Mouse (Mus musculus) lung, embryonic 15.5 days (tissue): Measurements from ENCODE around the gene Hmga1. TPM values are rescaled to one million over a fixed set of nuclear protein-coding genes. Genes with fewer than 3 reads are reported as not detected.

Experiments
- ATAC-seq: fragments of 200-750 bp; cut with Nextera tagmentation; 2 replicates; pipeline ENCODE4 v1.8.0; 2017; ENCODE audit warnings: moderate number of reproducible peaks, borderline replicate concordance; ENCODE audit not compliant: low FRiP score, low TSS enrichment; ENCODE audit errors: extremely low read depth
- H3K27ac ChIP-seq: fragments of 300-500 bp; sonication (generic); 2 replicates; pipeline ENCODE4 v1.5.1; 2015; ENCODE audit warnings: moderate library complexity, mild to moderate bottlenecking, inconsistent platforms
- H3K27me3 ChIP-seq: fragments of 300-500 bp; sonication (generic); 2 replicates; pipeline ENCODE4 v1.6.1; 2015; ENCODE audit warnings: inconsistent platforms
- H3K36me3 ChIP-seq: fragments of 300-500 bp; sonication (generic); 2 replicates; pipeline ENCODE4 v1.6.1; 2015; ENCODE audit warnings: inconsistent platforms
- H3K4me1 ChIP-seq: fragments of 300-500 bp; sonication (generic); 2 replicates; pipeline ENCODE4 v1.6.1; 2015; ENCODE audit warnings: inconsistent platforms
- H3K4me2 ChIP-seq: fragments of 300-500 bp; sonication (generic); 2 replicates; pipeline ENCODE4 v1.6.1; 2015; ENCODE audit warnings: inconsistent platforms, mild to moderate bottlenecking, moderate library complexity
- H3K4me3 ChIP-seq: fragments of 300-500 bp; sonication (generic); 2 replicates; pipeline ENCODE4 v1.5.1; 2015; ENCODE audit warnings: mild to moderate bottlenecking, inconsistent platforms
- H3K9ac ChIP-seq: fragments of 300-500 bp; sonication (generic); 2 replicates; pipeline ENCODE4 v1.6.1; 2015; ENCODE audit warnings: inconsistent platforms
- H3K9me3 ChIP-seq: fragments of 300-500 bp; sonication (generic); 2 replicates; pipeline ENCODE4 v1.6.1; 2016; ENCODE audit warnings: inconsistent platforms
- WGBS: fragments of 180-500 bp; shearing (Covaris S2); methylation state at CpG from one replicate; pipeline ENCODE4 v1.1.7; 2015; 5-methylcytosine and 5-hydroxymethylcytosine counted together
- polyA plus RNA-seq: library from polyadenylated mRNA; unstranded; fragments of >200 nt; fragmentation: Nextera tagmentation; extraction: Ambion mirVana; gene quantifications from 2 replicates; pipeline ENCODE4 v1.2.1, GENCODE M21; 2015

Gene Hmga1
- polyA plus RNA-seq, 1 experiment from 2014 or later: 238 TPM

DNA sequence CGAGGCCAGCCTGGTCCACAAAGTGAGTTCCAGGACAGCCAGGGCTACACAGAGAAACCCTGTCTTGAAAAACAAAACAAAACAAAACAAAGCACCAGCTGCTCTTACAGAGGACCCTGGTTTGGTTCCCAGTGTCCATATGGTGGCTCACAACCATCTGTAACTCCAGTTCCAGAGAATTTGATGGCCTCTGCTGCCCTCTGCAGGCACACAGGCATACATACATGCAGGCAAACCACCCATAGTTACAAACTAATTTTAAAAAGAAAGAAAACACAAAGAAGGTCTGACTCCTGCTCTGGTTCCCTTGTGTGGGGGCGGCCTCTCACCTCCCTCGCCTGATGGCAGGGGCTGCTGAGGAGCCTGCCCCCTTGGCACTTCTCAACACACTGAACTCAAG, 22.9 kb upstream of the Hmga1 start:
- Histone ChIP-seq H3K27me3 (no peaks in the 10 kb centered on the region), H3K27ac (no peak overlapping the region), H3K4me1 (no peaks in the 10 kb centered on the region), H3K4me2 (no peak overlapping the region), H3K36me3 (no peaks in the 10 kb centered on the region), H3K9me3 (no peaks in the 10 kb centered on the region), H3K4me3 (no peak overlapping the region), H3K9ac (no peak overlapping the region)
- WGBS: 77% methylated on average over 3 of the region's 3 CpGs
- no peak for ATAC-seq

- 0 out of 2 replicates have a peak, but pooled peaks have one; percentile 69 for ATAC-seq
- Histone ChIP-seq H3K27ac (no peak overlapping the region), H3K4me3 (no peak overlapping the region), H3K36me3 (no peaks in the 10 kb centered on the region), H3K4me2 (no peak overlapping the region), H3K9ac (no peak overlapping the region), H3K9me3 (no peaks in the 10 kb centered on the region), H3K4me1 (no peaks in the 10 kb centered on the region), H3K27me3 (no peaks in the 10 kb centered on the region)
- WGBS: 3% methylated on average over 10 of the region's 10 CpGs
These were observed 21.6 kb upstream of the Hmga1 start for GRCm38 (mm10) chr17:27534718-27535117.

DNA sequence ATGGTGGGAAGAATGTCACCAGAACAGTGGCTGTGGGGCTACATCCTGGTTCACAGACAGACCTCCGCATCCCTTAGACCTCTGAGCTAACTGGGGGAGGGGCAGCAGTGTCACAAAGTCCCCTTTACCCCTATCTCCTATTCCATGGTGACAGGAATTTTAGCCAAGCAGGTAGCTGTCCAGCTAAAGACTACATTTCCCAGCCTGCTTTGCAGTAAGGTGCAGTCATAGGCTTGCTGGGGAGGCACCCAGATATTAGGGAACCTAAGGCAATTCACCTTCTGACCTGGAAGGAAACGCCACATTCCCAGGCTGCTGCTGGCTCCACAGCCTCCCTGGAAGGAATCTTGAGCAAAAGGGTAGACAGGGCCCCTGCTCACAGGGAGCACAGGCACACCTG, 15.0 kb upstream of the Hmga1 start:
- H3K9me3 ChIP-seq: no peaks in the 10 kb centered on the region
- ATAC-seq: no peak
- H3K4me1 ChIP-seq: no peaks in the 10 kb centered on the region
- no peak overlapping the region for H3K4me2 ChIP-seq
- WGBS: 59% methylated on average over 2 of the region's 2 CpGs
- no peak overlapping the region for H3K9ac ChIP-seq
- H3K36me3 ChIP-seq: no peaks in the 10 kb centered on the region
- no peaks in the 10 kb centered on the region for H3K27me3 ChIP-seq
- no peak overlapping the region for H3K27ac ChIP-seq
- no peak overlapping the region for H3K4me3 ChIP-seq

DNA sequence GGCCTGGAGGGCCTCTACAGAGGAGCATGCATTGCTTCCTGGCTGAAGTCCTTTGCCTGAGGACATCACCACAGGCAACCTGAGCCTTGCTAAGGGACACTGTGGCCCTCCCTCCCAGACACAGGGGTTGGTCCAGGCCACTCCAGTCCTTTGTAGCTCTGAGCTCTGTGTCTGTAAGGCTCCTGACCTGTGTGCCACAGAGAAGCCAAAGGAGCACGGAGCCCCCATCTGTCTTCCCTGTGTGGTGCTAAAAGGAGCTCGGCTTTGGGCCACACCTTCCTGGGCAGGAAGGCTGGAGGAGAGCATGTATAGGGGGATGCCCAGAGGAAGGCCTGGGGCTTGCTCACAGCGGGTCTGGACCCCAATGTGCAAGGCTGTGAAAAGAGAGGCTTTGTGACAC, 14.3 kb upstream of the Hmga1 start:
- ATAC-seq: no peak
- Histone ChIP-seq H3K27me3 (no peaks in the 10 kb centered on the region; the same call in 1 of the 2 replicates), H3K27ac (no peak overlapping the region), H3K4me2 (no peak overlapping the region), H3K36me3 (no peaks in the 10 kb centered on the region), H3K9ac (no peak overlapping the region), H3K4me1 (no peaks in the 10 kb centered on the region), H3K9me3 (no peaks in the 10 kb centered on the region), H3K4me3 (no peak overlapping the region)
- 64% methylated on average over 3 of the region's 3 CpGs for WGBS

DNA sequence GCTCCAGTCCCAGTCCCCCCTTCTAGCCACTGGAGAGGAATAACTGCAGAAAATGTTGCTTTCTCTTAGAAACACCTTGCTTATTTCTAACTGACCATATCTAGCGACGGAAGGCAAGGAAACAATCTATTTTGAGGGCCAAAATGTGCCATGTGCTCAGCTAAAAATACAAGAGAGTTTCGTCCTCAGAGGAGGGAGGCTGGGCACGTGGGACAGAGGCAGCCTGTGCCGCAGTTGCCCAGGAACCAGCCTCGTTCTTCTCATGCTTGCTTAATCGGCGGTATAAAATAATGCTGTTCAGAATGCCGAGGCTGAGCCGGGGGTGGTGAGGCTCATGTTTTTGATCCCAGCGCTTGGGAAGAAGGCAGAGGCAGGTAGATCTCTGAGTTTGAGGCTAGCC, 11.7 kb upstream of the Hmga1 start:
- no peak overlapping the region for H3K4me2 ChIP-seq
- no peak overlapping the region for H3K4me3 ChIP-seq
- H3K27ac ChIP-seq: no peak overlapping the region
- WGBS: 87% methylated on average over 11 of the region's 11 CpGs
- H3K4me1 ChIP-seq: peaks cover 4% of the 10 kb centered on the region; the same call in 1 of the 2 replicates
- H3K9ac ChIP-seq: no peak overlapping the region
- H3K27me3 ChIP-seq: no peaks in the 10 kb centered on the region; the same call in 1 of the 2 replicates
- H3K36me3 ChIP-seq: no peaks in the 10 kb centered on the region
- no peaks in the 10 kb centered on the region for H3K9me3 ChIP-seq
- no peak for ATAC-seq

- Histone ChIP-seq H3K9me3 (no peaks in the 10 kb centered on the region), H3K27me3 (no peaks in the 10 kb centered on the region; the same call in 1 of the 2 replicates), H3K9ac (no peak overlapping the region), H3K36me3 (no peaks in the 10 kb centered on the region), H3K4me1 (peaks cover 4% of the 10 kb centered on the region; the same call in 1 of the 2 replicates), H3K4me3 (no peak overlapping the region), H3K4me2 (no peak overlapping the region), H3K27ac (no peak overlapping the region)
- no peak for ATAC-seq
- WGBS: 37% methylated on average over 12 of the region's 12 CpGs
These were observed 10.3 kb upstream of the Hmga1 start for GRCm38 (mm10) chr17:27545991-27546390.

GRCm38 (mm10) chr17:27546574-27547085, 9.7 kb upstream of the Hmga1 start:
- ATAC-seq: no peak
- Histone ChIP-seq H3K27ac (no peak overlapping the region), H3K4me2 (no peak overlapping the region), H3K4me3 (no peak overlapping the region), H3K9ac (no peak overlapping the region), H3K27me3 (no peaks in the 10 kb centered on the region; the same call in 1 of the 2 replicates), H3K4me1 (peaks cover 4% of the 10 kb centered on the region; the same call in 1 of the 2 replicates), H3K9me3 (no peaks in the 10 kb centered on the region), H3K36me3 (no peaks in the 10 kb centered on the region)
- 66% methylated on average over 7 of the region's 7 CpGs for WGBS

GRCm38 (mm10) chr17:27547253-27547868, 8.9 kb upstream of the Hmga1 start:
- no peak overlapping the region for H3K9ac ChIP-seq
- no peak; the same call in 1 of the 2 replicates for ATAC-seq
- 61% methylated on average over 9 of the region's 9 CpGs for WGBS

DNA sequence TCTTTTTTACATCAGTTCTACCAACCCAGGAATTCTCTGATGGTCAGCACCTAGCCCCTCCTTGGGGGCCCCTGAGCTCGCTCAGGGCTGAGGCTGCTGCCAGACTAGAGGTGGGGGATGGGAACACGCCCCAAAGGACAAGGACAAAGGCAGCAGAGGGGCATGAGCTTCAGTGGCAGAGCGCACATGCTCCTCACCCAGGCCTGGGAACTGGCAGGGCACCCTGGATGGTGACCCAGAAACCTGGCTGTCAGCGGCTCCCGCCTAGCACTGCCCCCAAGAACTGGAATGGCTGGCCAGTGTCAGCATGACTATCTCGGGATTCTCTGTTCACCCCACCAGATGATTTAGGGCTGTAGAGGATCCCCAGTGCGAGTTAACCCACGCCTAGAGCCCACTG, 7.1 kb upstream of the Hmga1 start:
- Histone ChIP-seq H3K4me2 (no peak overlapping the region), H3K9ac (no peak overlapping the region), H3K9me3 (no peaks in the 10 kb centered on the region), H3K4me1 (peaks cover 4% of the 10 kb centered on the region; the same call in 1 of the 2 replicates), H3K36me3 (no peaks in the 10 kb centered on the region), H3K27ac (no peak overlapping the region), H3K4me3 (no peak overlapping the region), H3K27me3 (no peaks in the 10 kb centered on the region; the same call in 1 of the 2 replicates)
- ATAC-seq: no peak
- WGBS: 58% methylated on average over 8 of the region's 8 CpGs

More at GRCm38 (mm10) chr17:27547253-27547868, 8.9 kb upstream of the Hmga1 start:
- H3K4me3 ChIP-seq: no peak overlapping the region
- no peaks in the 10 kb centered on the region; the same call in 1 of the 2 replicates for H3K27me3 ChIP-seq
- no peaks in the 10 kb centered on the region for H3K36me3 ChIP-seq
- no peak overlapping the region for H3K4me2 ChIP-seq
- peaks cover 4% of the 10 kb centered on the region; the same call in 1 of the 2 replicates for H3K4me1 ChIP-seq
- no peaks in the 10 kb centered on the region for H3K9me3 ChIP-seq
- H3K27ac ChIP-seq: no peak overlapping the region

- H3K4me1 ChIP-seq: peaks cover 24% of the 10 kb centered on the region
- H3K4me2 ChIP-seq: no peak overlapping the region
- no peak overlapping the region for H3K4me3 ChIP-seq
- ATAC-seq: no peak
- H3K9me3 ChIP-seq: no peaks in the 10 kb centered on the region
- H3K36me3 ChIP-seq: no peaks in the 10 kb centered on the region
- no peak overlapping the region for H3K9ac ChIP-seq
- no peak overlapping the region for H3K27ac ChIP-seq
- 52% methylated on average over 10 of the region's 10 CpGs for WGBS
- no peaks in the 10 kb centered on the region; the same call in 1 of the 2 replicates for H3K27me3 ChIP-seq
These were observed 4.8 kb upstream of the Hmga1 start for GRCm38 (mm10) chr17:27551393-27551940.

- WGBS: 72% methylated on average over 23 of the region's 23 CpGs
- no peak for ATAC-seq
These were observed 3.8 kb upstream of the Hmga1 start for GRCm38 (mm10) chr17:27552215-27553201.

More at GRCm38 (mm10) chr17:27552215-27553201, 3.8 kb upstream of the Hmga1 start:
- no peaks in the 10 kb centered on the region for H3K9me3 ChIP-seq
- H3K27ac ChIP-seq: no peak overlapping the region
- no peak overlapping the region for H3K9ac ChIP-seq
- peaks cover 24% of the 10 kb centered on the region for H3K4me1 ChIP-seq
- no peaks in the 10 kb centered on the region for H3K27me3 ChIP-seq
- H3K36me3 ChIP-seq: no peaks in the 10 kb centered on the region
- H3K4me3 ChIP-seq: no peak overlapping the region
- no peak overlapping the region for H3K4me2 ChIP-seq
